Mouse (Mus musculus) myocyte (in vitro differentiated cells): ENCODE results near the gene Gm21987.

Experiments
- MAX ChIP-seq: IDR thresholded peaks from one replicate; pipeline ENCODE4 v1.6.1; 2011; ENCODE audit warnings: low read depth, mild to moderate bottlenecking, control low read depth
- POLR2A ChIP-seq: IDR thresholded peaks from one replicate; pipeline ENCODE4 v1.6.1; 2011; ENCODE audit warnings: low read depth, mild to moderate bottlenecking, control low read depth, moderate library complexity; ENCODE audit not compliant: insufficient read length
- POLR2AphosphoS2 ChIP-seq: IDR thresholded peaks from one replicate; pipeline ENCODE4 v1.6.1; 2011; ENCODE audit warnings: low read depth, control low read depth; ENCODE audit not compliant: insufficient read length
- TCF3 ChIP-seq: IDR thresholded peaks from one replicate; pipeline ENCODE4 v1.6.1; 2011; ENCODE audit warnings: low read depth, control low read depth; ENCODE audit not compliant: insufficient read length

DNA sequence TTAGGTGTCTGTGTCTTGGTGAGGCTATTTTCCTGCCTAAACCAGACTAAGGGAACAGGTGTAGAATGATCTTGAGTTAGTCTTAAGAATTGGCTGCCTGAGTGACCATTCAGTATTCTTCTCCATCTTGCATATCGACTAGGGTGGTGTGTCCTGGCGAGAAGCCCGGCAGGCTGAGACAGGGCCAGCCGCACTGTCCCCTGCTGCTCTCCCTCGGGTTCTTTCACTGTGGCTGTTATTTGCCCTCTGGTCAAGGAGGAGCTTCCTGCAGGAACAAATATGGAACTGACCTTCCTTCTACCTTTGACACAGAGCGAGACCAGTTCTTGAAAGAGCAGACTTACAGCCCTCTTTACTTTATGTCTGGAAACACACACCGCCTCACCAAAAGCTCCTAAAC lies 5.2 kb downstream of the Gm21987 start:
- TF ChIP-seq POLR2A (no peak), POLR2AphosphoS2 (no peak), MAX (no peak), TCF3 (no peak)
